In genomic region chr11:88067586-88068410, GRCm38 (mm10) we compare ENCODE assay signal across 8 mouse cellular contexts. TPM values are rescaled to one million over a fixed set of nuclear protein-coding genes. Genes with fewer than 3 reads are reported as not detected.
DNase-seq lines count a peak whose midpoint lies in the region; ATAC-seq lines count a peak whose summit lies in the region.

Gene Vezf1 (plus strand): TSS chr11:88068279.

- H3K4me2 ChIP-seq in heart, embryonic 12.5 days, result peak within 1 kb of the TSS; percentile 96
- peak within 1 kb of the TSS; percentile 89 for H3K4me2 ChIP-seq in kidney, embryonic 16.5 days (replicated peaks; ENCODE audit: low read depth, low read length)
- peak within 1 kb of the TSS; percentile 91 for H3K4me2 ChIP-seq in liver, embryonic 12.5 days

- H3K9ac ChIP-seq in heart, embryonic 12.5 days, result peak within 1 kb of the TSS; percentile 96
- H3K9ac ChIP-seq in kidney, embryonic 16.5 days (replicated peaks; ENCODE audit: low read length), result peak within 1 kb of the TSS; percentile 96
- H3K9ac ChIP-seq in liver, embryonic 12.5 days, result peak within 1 kb of the TSS; percentile 91

- DNase-seq in CD4-positive, CD25-positive, alpha-beta regulatory T cell, adult 2 months (ENCODE audit: low read depth, low spot score), result peak; percentile 89
- peak; percentile 85 for DNase-seq in naive thymus-derived CD4-positive, alpha-beta T cell, adult 2 months (ENCODE audit: low read depth)
- peak; percentile 83 to 92 for DNase-seq in spleen, postnatal 4 days (ENCODE audit: low spot score in 2 of 2)

- no peaks in the 10 kb centered on the region for H3K9me3 ChIP-seq in heart, embryonic 12.5 days (replicated peaks)
- H3K9me3 ChIP-seq in kidney, embryonic 16.5 days (ENCODE audit: low read length), result no peaks in the 10 kb centered on the region
- H3K9me3 ChIP-seq in liver, embryonic 12.5 days (replicated peaks), result no peaks in the 10 kb centered on the region

- peak within 1 kb of the TSS; percentile 80 for H3K27ac ChIP-seq in brown adipose tissue, adult 24 weeks (replicated peaks; ENCODE audit: low read depth, low read length)
- H3K27ac ChIP-seq in heart, embryonic 12.5 days (ENCODE audit: poor library complexity, severe bottlenecking), result peak within 1 kb of the TSS; percentile 95
- peak within 1 kb of the TSS; percentile 97 for H3K27ac ChIP-seq in kidney, embryonic 16.5 days (ENCODE audit: low read length)
- H3K27ac ChIP-seq in liver, embryonic 12.5 days, result peak within 1 kb of the TSS; percentile 94

- H3K27me3 ChIP-seq in heart, embryonic 12.5 days (replicated peaks), result no peaks in the 10 kb centered on the region
- no peaks in the 10 kb centered on the region for H3K27me3 ChIP-seq in kidney, embryonic 16.5 days (ENCODE audit: insufficient read depth, low read length)
- H3K27me3 ChIP-seq in liver, embryonic 12.5 days (replicated peaks), result no peaks in the 10 kb centered on the region

- no peaks in the 10 kb centered on the region for H3K36me3 ChIP-seq in heart, embryonic 12.5 days
- H3K36me3 ChIP-seq in kidney, embryonic 16.5 days (ENCODE audit: insufficient read depth, low read length), result no peaks in the 10 kb centered on the region
- H3K36me3 ChIP-seq in liver, embryonic 12.5 days, result peaks cover under 1% of the 10 kb centered on the region; the same call in 1 of the 2 replicates

- under 1% methylated on average over 50 of the region's 81 CpGs for whole genome bisulfite sequencing in heart, embryonic 12.5 days
- under 1% methylated on average over 55 of the region's 81 CpGs for WGBS in kidney, embryonic 16.5 days
- WGBS in liver, embryonic 12.5 days (ENCODE audit: insufficient replicate concordance), result under 1% methylated on average over 39 of the region's 81 CpGs

- peak; percentile 91 for ATAC-seq in erythroid progenitor cell, adult 5-6 weeks (replicated peaks; ENCODE audit: low FRiP score, poor library complexity, severe bottlenecking)
- peak; percentile 90 for ATAC-seq in heart, embryonic 12.5 days (ENCODE audit: insufficient number of reproducible peaks, low FRiP score)
- ATAC-seq in kidney, embryonic 16.5 days (ENCODE audit: low FRiP score, low TSS enrichment), result peak; percentile 87
- peak; percentile 84 for ATAC-seq in liver, embryonic 12.5 days

- H3K4me1 ChIP-seq in brown adipose tissue, adult 24 weeks (ENCODE audit: control insufficient read depth, insufficient read depth, insufficient read length, low read length), result no peaks in the 10 kb centered on the region
- H3K4me1 ChIP-seq in heart, embryonic 12.5 days (replicated peaks), result peaks cover 31% of the 10 kb centered on the region
- peaks cover 33% of the 10 kb centered on the region for H3K4me1 ChIP-seq in kidney, embryonic 16.5 days (ENCODE audit: insufficient read depth, low read length)
- H3K4me1 ChIP-seq in liver, embryonic 12.5 days, result peaks cover 45% of the 10 kb centered on the region

- H3K4me3 ChIP-seq in brown adipose tissue, adult 24 weeks (ENCODE audit: insufficient read depth, low read depth, low read length), result peak within 1 kb of the TSS; percentile 88
- peak within 1 kb of the TSS; percentile 91 for H3K4me3 ChIP-seq in heart, embryonic 12.5 days
- H3K4me3 ChIP-seq in kidney, embryonic 16.5 days (ENCODE audit: low read length), result peak within 1 kb of the TSS; percentile 88
- H3K4me3 ChIP-seq in liver, embryonic 12.5 days, result peak within 1 kb of the TSS; percentile 95

RNA-seq across cellular contexts. Expression of gene Vezf1, which starts in this region (rescaled TPM):
- 17.3 and 19.7 TPM in 2 replicates for polyA plus RNA-seq in brown adipose tissue, adult 24 weeks (2012; ENCODE audit: insufficient read depth, insufficient read length, missing spikeins)
- total RNA-seq in erythroid progenitor cell, adult 5-6 weeks (2015; ENCODE audit: low replicate concordance), result 29.6 and 37.3 TPM in 2 replicates
- 16.3 and 17.8 TPM in 2 replicates for total RNA-seq in erythroid progenitor cell, adult 5-6 weeks (2017; ENCODE audit: low replicate concordance)
- 27.3 and 29.3 TPM in 2 replicates for polyA plus RNA-seq in heart, embryonic 12.5 days (2016; fragmentation: Nextera tagmentation; extraction: Ambion mirVana)
- 40.2 and 44.3 TPM in 2 replicates for polyA plus RNA-seq in kidney, embryonic 16.5 days (2015; fragmentation: Nextera tagmentation; extraction: Ambion mirVana)
- 14.6 TPM in 2 replicates for polyA plus RNA-seq in liver, embryonic 12.5 days (2016; fragmentation: Nextera tagmentation; extraction: Ambion mirVana)

Comparison
In these comparisons a context has a peak if more than half of its experiments do, and no peak if none do; other contexts are left out.
1. Peak in every context shown above with its lines: DNase-seq, ATAC-seq, H3K4me3 ChIP-seq and H3K27ac ChIP-seq.